Mouse (Mus musculus) neutrophil, adult 5-6 weeks (primary cell): Measurements from ENCODE around the gene Spata32. TPM values are rescaled to one million over a fixed set of nuclear protein-coding genes. Genes with fewer than 3 reads are reported as not detected.

ENCODE experiments used
- ATAC-seq: fragments of 151-379, 151-347 bp; 2 replicates; pipeline ENCODE4 v1.8.0; 2017; ENCODE audit warnings: mild to moderate bottlenecking, moderate TSS enrichment; ENCODE audit not compliant: insufficient number of reproducible peaks, poor library complexity, low FRiP score, severe bottlenecking; ENCODE audit errors: extremely low read depth
- total RNA-seq: library from RNA; stranded (forward); fragments of 200-1000 nt; gene quantifications from 2 replicates; pipeline ENCODE4 v1.2.3, GENCODE M21; 2017

Gene Spata32
- total RNA-seq, 1 experiment from 2014 or later, result not detected

DNA sequence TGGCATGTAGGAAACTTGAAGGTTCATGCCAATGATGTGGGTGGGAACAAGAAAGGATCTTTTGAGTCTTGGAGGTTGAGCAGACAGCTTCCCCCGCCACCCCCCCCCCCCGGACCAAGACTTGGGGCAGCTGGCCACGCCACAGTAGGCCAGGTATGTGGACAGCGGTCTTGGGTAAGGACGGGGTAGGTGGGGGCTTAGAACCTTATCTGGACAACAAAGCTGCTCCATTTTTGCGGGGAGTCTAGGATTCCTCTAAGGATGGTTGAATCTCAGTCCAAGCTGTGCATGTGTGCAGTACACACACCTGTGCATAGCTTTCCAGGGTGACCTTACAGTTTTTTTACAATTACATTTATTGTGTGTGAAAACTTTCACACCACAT is 277 bp upstream of the Spata32 start:
- no peak for ATAC-seq

DNA sequence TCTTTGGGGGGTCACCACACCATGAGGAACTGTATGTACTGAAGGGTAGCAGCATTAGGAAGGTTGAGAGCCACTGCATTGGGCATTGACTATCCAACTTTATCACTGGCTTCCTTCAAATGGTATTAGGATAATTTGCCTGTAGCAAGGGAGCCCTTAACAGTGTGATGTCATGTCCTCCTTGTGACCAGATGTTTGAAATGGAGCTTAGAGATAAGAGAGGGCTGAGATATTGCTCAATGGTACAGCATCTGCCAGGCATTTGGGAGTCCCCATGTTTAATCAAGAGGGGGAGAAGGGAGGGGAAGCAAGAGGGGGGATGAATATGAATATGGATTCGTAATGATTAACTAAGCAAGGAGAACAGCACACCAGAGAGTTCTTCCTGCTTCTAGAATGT is 2.9 kb downstream of the Spata32 start:
- no peak for ATAC-seq

DNA sequence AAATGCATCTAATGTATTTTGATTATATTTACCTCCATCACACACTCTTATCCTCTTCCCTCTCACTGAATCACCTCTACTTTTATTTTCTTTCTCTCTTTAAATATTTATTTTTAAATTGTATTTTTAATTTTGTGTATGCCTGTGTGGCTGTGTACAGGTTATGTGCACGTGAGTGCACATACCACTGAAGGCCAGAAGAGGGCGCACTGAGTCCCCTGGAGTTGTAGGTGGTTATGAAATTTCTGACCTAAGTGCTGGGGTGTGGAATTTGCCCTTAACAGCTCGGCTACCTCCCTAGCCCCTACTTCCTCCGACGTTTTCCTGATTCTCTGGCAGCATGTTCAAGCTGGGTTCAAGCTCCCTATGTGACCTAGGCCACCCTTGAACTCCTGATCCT is 4.5 kb downstream of the Spata32 start:
- ATAC-seq, result no peak

DNA sequence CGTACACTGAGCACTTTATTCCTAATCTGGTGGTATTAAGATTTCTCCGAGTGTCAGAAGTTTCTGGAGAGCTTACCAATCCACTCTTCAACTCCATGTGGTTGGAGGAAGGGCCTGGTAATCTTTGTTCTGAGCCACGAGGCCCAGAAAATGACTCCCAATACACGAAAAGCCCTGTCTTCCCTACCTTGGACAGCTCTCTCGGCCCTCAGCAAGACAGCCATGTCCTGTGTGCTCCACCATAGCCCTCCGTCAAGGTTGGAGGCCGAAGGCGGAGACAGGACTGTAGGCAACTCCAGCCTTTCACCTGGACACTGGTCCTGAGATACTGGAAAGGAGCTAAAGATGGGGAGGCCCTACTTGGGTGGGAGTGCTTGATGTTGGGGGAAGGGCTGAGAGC is 7.9 kb downstream of the Spata32 start:
- ATAC-seq, result no peak

DNA sequence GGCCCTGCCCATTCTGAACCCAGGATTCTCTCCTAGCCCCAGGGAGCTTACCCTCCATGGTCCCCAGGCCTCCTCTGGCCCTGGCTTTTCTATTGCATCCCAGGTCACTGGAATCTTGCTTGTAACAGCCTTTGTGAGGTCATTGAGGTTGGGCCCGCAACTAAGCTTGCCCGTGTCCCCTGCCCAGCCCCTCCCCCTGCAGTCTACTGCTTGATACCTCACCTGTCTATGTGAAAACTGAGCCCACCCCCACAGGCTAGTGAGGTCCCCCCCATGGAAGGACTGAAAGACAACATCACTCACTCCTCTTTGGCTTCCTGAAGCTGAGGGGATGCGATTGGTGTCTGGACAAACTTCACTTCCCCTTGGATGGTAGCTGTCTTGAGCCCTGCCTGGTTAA is 9.8 kb downstream of the Spata32 start, which contains the start of gene 1700023F06Rik:
1700023F06Rik (minus strand) TSS at position 101 of the 400 bp plus-strand sequence.
- ATAC-seq, result no peak

DNA sequence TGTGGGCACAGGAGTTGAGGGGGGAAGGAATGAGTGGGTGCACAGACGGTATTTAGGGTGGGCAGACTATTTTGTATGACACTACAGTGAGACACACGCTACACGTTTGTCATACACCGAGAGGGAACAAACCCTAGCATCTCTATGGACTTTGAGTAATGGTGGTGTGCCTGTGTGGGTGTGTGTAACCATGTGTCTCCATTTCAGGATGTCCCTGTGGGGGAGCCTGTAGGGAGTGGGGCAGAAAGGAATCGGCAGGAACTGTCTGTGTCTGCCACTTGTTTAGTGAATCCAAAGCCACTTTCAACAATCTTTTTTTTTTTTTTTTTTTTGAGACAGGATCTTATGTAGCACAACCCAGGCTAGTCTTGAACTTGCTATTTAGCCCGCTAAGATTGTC is 12.0 kb downstream of the Spata32 start:
- ATAC-seq, result no peak

DNA sequence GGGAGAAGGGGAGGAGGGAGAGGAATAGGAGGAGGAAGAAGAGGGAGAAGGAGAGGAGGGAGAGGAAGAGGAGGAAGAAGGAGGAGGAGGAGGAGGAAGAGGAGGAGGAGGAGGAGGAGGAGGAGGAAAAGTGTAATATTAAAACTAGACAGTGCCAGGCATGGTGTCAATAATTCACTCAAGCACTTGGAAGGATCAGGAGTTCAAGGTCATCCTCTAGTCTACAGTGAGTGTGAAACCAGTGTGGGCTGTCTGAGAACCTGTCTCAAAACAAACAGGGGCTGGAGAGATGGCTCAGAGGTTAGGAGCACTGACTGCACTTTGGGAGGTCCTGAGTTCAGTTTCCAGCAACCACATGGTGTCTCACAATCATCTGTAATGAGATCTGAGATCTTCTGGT is 15.9 kb downstream of the Spata32 start:
- no peak for ATAC-seq

DNA sequence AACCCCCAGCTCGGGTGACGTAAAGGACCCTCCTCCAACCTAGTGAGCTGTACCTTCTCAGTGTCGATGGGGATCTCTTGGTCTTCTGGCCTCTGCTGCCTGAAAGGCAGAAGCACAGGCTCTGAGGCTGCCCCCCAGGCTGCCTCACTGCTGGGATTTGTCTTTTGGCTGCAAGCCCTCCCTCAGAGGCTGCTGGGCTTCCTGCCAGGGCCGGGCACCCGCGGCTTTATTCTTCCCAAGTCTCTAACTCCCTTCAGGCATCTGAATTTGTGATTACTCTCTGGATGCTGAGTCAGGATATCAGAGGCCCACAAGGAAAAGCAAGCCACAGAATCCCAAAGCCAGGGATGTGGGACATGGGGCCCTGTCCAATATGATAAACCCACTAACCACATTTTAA is 16.6 kb downstream of the Spata32 start:
- no peak for ATAC-seq

DNA sequence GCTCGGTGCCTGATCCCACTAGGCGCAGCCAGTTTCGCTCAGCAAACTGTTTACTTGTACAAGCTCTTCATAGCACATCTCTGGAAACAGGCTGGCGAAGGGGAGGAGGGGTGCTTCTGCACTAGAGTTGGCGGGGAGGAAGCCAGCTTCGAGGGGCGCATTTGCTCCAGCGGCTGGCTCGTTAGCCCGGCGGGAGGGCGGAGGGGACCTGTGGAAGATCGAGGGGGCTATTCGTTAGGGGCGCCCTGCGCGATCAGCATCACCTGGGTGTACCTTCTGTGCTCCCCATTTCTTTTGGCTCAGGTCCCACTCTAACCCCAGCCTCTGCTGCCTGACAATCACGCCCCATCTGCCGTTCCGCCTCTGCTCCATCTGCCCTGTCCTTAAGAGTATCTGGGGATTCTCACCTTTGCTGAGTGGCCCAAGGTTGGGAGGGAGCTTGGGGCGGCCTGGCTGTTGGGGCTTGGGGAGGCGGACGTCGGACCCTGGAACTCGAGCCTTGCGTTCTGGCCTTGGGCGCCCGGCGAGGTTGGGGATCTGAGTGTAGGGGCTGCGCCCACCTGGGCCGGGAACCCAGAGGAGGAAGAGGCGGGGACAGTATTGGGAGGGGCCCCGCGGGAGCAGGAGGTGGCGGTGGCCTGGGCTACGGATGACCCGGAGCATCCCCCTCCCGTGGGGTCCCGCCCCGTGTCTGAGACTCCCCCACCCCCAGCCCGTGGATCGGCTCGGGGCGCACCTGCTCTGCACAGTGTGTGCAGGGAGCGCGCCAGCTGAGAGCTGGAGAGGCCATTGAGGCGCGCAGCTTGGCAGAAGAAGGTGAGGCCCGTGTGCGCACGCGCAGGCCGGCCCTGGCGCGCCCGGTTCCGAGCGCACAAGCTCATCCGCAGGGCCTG is 19.1 kb downstream of the Spata32 start:
- no peak for ATAC-seq

DNA sequence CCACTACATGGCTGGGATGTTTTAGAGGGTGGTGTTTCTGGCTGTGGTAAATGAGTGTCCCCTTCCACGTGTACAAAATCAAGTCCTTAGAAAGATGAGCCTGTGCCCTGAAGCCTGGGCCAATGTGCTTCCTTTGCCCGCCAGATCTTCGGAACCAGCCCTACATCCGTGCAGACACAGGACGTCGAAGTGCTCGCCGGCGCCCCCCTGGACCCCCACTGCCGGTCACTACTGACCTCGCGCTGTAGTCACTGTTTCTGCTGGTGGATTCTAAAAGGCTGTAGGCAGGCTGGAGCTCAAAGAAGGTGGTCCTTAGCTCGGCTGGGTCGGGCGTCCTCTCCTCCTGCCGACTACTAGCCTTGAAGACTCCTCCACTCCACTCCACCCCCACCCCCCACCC is 19.9 kb downstream of the Spata32 start:
- ATAC-seq, result no peak

DNA sequence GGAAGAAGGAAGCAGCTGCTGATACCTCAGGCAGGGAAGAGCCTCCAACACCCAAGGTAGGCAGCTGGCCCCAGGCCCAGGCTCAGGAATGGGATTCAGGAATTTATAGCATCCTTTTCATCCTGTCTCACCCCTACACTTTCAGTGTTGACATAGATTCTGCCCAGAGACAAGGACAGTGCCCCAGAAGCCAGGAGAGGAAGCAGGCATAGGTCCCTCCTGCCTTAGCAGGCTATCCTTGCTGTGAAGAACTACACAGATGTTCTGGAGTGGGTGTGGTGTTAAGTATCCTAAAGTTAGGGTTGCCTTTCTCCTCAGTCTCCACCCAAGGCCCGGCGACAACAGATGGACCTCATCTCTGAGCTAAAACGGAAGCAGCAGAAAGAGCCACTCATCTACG is 20.9 kb downstream of the Spata32 start:
- ATAC-seq, result no peak

DNA sequence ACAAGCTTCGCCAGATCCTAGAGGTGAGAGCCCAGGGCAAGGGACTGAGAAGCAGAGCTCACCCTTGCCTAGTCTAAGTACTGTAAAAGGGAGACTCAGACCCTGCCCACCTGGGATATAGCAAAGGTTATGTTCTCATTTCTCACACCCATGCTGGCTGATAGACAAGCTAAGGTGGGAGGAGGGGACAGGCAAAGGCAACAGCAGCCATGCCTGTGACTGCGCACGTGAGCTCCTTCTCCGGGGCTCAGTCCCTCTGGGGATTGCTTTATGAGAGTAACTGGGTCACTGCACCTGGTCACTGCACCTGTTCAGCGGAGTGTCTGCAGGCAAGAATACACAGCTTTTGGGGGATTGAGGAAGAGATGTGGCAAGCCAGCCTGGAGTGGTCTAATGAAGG is 22.6 kb downstream of the Spata32 start:
- no peak for ATAC-seq

DNA sequence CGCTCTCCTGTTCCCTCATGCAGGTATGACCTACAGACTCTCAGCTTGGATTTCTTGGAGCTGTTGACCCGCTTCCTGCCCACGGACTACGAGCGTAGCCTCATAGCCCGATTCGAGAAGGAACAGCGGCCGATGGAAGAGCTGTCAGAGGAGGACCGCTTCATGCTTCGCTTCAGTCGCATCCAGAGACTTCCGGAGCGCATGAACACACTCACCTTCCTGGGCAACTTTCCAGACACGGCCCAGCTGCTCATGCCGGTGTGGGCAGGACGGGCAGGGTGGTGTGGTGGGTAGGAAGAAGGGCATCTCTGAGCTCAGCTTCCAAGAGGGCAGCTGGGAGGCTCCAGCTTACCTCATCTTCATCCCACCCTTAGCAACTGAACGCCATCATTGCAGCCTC is 23.0 kb downstream of the Spata32 start:
- no peak for ATAC-seq

DNA sequence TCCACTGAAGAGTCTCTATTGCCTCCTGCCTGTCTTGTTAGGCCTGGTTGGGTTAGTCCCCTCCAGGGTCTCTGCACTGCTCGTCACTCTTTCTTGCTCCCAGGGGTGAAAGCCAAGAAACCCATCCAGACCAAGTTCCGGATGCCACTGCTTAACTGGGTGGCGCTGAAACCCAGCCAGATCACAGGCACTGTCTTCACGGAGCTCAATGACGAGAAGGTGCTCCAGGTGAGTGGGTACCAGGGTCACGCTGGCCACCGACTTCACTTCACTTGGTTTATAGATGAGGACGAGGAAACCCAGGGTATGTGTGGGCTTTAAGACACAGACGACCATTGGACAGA is 24.4 kb downstream of the Spata32 start:
- ATAC-seq, result no peak

DNA sequence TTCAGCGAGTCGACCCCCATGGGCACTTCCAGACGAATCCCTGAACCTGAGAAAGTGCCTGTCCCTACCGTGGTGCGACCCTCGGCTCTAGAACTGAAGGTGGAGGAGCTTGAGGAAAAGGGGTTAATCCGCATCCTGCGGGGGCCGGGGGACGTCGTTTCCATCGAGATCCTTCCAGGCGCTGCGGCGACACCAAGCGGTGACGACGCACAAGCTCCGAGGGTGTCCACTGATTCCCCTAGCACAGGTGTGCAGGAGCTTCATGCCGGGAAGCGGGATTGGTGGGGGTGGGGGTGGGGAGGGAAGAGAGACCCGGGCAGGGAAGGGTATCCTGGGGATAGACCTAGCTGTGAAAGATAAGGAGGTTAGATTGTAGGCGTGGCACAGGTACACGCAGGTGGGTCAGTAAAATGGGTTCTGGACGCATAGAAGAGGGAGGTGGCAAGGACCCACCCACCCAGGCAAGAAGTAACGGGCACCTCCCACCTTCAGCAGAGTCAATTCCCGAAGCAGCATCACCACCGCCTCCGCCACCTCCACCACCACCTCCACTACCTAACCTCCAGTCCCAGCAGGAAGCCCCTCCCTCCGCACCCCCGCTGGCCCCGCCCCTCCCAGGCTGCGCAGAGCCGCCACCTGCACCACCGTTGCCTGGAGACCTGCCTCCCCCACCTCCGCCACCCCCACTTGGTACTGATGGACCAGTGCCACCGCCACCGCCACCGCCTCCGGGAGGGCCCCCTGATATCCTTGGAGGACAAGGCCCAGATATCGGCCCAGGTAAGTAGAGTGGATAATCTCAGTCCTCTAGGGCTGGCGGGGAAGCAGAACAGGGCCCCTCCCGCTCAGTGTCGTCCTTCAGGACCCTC is 25.0 kb downstream of the Spata32 start:
- ATAC-seq, result no peak

DNA sequence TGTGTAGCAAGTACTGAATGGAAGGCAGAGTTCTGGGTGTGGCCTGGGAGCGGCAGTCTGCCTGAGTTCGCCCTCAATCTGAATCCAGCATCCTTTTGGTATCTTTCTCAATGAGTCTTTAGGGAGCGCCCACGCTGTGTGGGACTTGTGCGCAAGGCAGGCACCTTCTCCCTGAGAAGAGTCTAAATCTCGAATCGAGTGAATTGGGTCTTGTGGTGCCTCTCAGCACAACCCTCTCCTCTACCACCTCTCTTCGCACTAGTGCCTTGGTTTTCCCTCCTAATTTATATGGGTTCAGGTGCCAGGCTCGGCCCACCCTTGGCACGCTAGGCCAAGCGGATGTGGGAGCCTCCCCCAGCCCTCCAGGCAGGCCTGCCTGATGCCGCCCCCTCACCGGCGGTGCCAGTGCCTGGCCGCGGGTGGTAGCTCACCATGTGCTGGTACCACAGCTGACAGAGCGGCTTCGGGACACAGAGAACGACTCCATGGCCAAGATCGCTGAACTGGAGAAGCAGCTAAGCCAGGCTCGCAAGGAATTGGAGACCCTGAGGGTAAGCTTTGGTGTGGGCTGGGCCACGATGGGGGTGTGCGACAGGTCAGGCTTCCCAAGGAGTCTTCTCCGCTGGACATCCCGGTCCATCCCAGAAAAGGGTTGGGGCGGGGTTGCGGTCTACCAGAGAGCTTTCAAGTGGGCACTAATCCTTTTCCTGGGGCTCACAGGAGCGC is 25.8 kb downstream of the Spata32 start:
- no peak for ATAC-seq

DNA sequence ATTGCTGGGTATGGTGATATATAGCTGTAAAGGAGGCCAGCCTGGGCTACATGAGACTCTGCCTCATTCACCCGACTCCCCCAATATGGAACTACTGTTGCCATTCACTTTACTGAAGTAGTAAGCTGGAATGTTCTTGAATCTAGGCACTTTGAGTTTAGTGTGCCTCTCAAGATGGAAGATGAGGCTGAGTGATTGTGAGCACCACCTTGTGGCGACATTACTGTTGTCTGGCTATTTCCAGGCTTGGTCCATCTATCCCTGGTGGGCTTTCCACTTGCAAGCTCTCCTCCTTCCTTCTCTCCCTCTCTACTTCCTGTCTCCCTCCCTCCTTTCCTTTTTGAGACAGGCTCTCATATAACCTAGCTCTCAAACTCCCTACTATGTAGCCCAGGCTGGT is 33.3 kb downstream of the Spata32 start:
- ATAC-seq, result peak; percentile 51; the same call in 1 of the 2 replicates

DNA sequence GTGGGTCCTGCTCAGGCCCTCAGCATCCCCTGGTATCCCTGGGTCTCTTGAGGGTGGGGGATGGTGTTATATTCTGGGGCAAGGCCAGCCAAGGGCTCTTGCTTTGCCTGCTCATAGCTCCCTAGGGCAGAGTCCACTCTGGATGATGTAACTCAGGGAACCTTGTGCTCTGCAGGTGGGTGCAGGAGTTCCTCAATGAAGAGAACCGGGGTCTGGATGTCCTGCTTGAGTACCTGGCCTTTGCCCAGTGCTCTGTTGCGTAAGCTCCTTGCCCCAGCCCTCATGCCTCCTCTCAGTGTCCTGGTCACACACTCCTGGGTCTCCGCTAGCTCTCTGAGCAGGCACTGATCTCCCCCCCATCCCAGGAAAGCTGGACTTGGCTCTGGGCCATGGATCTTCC is 36.3 kb downstream of the Spata32 start:
- ATAC-seq, result no peak

DNA sequence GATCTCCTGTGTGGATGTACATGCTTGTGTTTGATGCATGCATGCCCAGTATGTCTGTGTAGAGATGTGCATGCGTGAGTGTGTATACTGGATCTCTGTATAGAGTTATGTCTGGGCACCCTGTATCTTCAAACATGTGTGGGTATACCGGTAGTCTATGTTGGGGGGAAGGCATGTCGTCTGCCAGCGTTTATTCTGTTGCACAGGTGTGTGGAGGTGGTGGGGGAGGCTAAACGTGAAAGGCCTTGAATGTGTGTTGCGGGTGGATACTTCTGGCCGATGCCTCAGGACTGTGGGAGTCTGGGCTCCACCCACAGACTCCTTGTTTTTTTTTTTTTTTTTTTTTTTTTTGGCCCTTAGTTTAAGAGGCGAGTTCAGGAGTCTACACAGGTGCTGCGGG is 36.9 kb downstream of the Spata32 start:
- ATAC-seq, result no peak

DNA sequence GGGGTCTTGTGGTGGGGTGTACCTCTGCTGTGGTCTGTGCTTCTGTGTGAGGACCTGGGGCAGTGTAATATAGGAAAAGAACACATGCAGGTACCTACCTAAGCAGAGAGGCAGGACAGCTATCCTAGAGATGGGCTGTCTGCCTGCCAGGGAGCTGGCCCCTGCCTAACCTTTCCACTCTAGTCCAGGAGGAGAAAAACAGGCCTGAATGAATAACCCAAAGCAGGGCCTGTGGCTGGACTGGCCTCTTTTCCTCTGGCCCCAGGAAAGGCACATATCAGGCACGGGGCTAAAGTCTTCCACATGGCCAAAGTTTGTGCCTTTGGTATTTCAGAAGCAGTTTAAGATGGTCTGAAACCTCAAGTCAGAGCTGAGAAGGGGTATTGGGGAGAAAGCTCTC is 37.8 kb downstream of the Spata32 start:
- ATAC-seq, result no peak
